Mouse (Mus musculus): ENCODE measurements around the gene Psg17.
"Not testable (repeated sequence)": the region's sequence is repeated elsewhere in the genome, so short reads cannot be mapped to it uniquely, and the experiment has no call there.

DNA sequence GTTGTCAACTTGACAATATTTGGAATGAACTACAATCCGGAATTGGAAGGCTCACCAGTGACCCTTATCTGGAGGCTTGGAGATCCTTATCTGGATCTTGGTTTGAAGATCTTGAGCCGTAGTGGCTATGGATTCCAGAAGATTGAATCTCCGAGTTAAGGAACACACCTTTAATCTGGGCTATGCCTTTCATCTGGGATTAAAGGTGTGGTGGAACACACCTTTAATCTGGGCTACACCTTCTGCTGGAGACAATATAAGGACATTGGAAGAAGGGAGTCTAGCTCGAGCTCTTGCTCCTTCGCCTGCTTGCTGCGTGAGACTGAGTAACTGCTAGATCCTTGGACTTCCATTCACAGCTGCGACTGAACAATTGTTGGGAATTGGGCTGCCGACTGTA, 49.6 kb upstream of the Psg17 start, which contains the start of gene Pglyrp1:
- not testable (repeated sequence) for TF ChIP-seq CTCF (IDR thresholded peaks at IDR 0.05; ENCODE audit: control insufficient read depth, insufficient read depth, insufficient read length); USF1 (IDR thresholded peaks at IDR 0.05; ENCODE audit: low read depth); CEBPB (IDR thresholded peaks at IDR 0.05; ENCODE audit: low read depth); MYOD1 (IDR thresholded peaks at IDR 0.05; ENCODE audit: control insufficient read depth, insufficient read length, low read depth); MAX (IDR thresholded peaks at IDR 0.05); FOSL1 (IDR thresholded peaks at IDR 0.05; ENCODE audit: insufficient read depth, low read length, poor library complexity, severe bottlenecking); MYOG (IDR thresholded peaks at IDR 0.05; ENCODE audit: control insufficient read depth, extremely low read depth, insufficient read length)
